Mouse (Mus musculus) central nervous system, embryonic 14 days (tissue): ENCODE data around the gene Frmd3. TPM values are rescaled to one million over a fixed set of nuclear protein-coding genes. Genes with fewer than 3 reads are reported as not detected.

Experiments used
- polyA plus RNA-seq: library from polyadenylated mRNA; depleted of rRNA; stranded (reverse); fragments of >200 nt; gene quantifications from 2 replicates; pipeline ENCODE4 v1.2.3, GENCODE M21; 2012; rRNA removed

Frmd3 gene
- 9.2 and 11.2 TPM in 2 replicates for polyA plus RNA-seq

DNA sequence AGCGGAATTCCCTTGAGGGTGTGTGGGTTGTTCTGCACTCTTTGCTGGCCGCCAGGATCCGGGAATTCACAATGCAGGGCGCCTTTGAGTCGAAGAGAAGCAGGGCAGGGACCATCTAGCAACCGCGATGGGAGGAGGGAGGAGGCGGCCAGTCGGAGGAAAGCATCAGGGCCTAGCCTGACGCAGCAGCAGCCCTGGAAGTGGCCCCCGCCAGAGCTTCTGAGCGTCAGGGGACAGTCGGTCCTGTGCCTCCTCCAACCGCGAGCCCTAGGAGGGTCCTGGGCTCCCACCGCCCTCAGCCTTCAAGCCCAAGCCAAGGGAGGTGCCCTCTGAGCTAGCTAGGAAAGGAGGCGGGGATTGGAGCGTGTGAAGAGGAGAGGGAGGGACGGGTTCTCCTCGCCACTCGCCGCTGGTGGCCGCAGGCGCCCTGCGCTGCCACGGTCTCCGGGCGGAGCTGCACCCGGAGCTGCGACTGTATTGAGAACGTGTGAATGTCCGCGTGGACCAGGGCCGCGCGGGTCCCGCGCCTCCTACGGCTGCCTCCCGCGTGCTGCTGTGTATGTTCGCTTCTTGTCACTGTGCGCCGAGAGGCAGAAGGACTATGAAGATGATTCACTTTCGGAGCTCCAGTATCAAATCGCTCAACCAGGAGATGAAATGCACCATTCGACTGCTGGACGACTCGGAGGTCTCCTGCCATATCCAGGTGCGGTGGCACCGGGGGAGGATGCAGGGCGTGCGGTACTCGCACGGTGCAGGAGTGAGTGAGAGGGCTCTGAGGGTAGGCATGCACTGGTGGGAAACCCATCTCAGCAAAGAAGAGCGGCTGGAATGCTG lies at the start of gene Frmd3:
Gene Frmd3 (plus strand): TSS at position 232 of the 837 bp plus-strand sequence.

DNA sequence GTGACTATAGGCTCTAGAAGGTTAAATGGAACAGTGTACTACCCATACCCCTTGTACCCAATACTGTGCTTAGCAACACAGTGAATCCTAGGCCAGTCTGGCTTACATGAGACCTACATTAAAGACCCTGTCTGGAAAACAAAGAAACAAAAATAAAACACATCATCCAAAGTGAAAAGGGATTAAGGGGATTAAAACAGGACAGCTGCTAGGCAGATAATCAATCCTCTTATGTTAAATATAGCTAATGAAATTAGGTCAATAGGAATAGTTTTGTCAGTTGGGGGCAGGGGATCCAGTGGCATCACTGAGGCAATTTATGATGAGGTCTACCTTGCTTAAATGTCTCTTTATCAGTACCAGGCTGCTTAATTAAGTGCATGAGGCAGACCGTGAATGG lies 228.9 kb downstream of the Frmd3 start, which contains the start of gene Kdm4c:
Gene Kdm4c (plus strand): TSS at position 322 of the 400 bp plus-strand sequence.

Other genes with a start within 250 kb of the Frmd3 start
- 0.14 and 0.51 TPM in 2 replicates for gene Rasef, start 222.4 kb upstream of the Frmd3 start, polyA plus RNA-seq
- not detected in 2 replicates for gene Gm11758, start 137.2 kb upstream of the Frmd3 start, polyA plus RNA-seq
- not detected in 2 replicates for gene Gm11757, start 122.3 kb upstream of the Frmd3 start, polyA plus RNA-seq
- gene Gm13871, start 107.5 kb upstream of the Frmd3 start, polyA plus RNA-seq = not detected in 2 replicates
- gene Gm11756, start 92.7 kb upstream of the Frmd3 start, polyA plus RNA-seq = 0.06 TPM in 1 of 2 replicates, not detected in the other
- gene 2310002L09Rik, start 62.6 kb upstream of the Frmd3 start, polyA plus RNA-seq = 0.85 TPM in 1 of 2 replicates, not detected in the other
- 12.7 and 13.2 TPM in 2 replicates for gene Kdm4c, start 229.1 kb downstream of the Frmd3 start, polyA plus RNA-seq